Mouse (Mus musculus) thymus, postnatal 14 days (tissue): ENCODE measurements at regions not wholly inside any gene's neighbourhood (a gene's known extent, or its start where the extent isn't known, plus 50 kb on each side); places are given as distances from the start of the nearest gene placed in this dataset.

ENCODE experiments used
- DNase-seq: peaks from one replicate; pipeline ENCODE4 v3.0.0; 2021

- DNase-seq, result no peak
Observed at GRCm38 (mm10) chr14:120102010-120102748, 59.9 kb upstream of the Oxgr1 start.

DNA sequence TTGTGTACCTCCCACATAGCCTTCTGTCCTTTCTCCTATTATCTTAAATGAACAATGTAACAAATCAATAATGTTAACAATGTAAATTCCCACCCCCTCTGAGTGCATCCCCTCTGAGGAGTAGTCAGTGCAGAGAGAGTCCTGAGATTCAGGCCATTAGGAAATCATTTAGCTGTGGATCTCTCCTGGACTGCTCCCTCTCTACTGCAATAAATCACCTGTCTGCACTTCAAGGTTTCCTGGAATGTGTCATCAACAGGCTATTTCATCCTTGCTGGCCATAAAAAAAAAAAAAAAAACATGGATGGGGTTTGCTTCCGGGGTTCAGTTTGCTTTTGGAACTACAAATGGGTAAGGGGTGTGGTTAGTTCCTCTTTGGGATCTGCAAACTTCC, 60.5 kb upstream of the Oxgr1 start:
- no peak for DNase-seq

DNA sequence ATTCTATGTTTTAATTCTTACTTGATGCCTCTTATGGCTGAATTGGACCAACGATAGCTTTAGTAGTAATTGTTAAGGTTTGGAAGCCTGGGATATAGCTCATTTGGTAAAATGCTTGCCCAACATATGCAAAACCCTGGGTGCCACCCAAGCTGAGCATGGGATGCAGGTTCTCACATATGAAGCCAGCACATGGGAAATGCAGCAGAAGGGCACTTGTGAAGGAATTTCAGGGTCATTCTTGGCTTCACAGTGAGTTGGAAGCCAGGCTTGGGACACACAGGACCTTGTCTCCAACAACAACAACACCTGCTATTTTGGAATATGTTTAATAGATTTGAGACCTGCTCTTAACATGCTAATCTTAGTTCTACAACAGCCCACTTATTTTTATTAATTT, 67.6 kb upstream of the Oxgr1 start:
- DNase-seq, result no peak

- DNase-seq, result no peak
Observed at GRCm38 (mm10) chr14:120113316-120113715, 71.1 kb upstream of the Oxgr1 start.

- DNase-seq, result no peak
Observed at GRCm38 (mm10) chr14:120118582-120118981, 76.3 kb upstream of the Oxgr1 start.

GRCm38 (mm10) chr14:120119094-120119501, 76.9 kb upstream of the Oxgr1 start:
- no peak for DNase-seq

DNA sequence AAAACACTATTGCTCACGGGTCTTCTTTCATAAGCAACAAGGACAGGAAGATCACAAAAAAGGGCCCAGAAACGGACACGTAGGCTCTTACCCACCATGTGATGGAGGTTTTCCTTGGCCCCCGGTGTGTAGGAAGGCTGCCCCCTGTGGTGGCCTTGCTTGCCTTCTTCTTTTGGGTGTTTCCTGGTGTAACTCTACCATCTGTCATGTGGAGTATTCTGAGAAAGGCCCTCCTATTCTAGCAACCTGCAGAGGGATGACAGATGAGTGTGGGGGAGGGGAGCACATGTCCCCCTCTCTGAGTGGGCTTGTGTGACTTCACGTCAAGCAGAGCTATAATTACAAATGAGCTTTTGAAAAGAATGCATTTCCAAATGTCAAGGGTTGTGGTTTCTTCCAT, 77.3 kb upstream of the Oxgr1 start:
- no peak for DNase-seq

GRCm38 (mm10) chr14:120120261-120120660, 78.0 kb upstream of the Oxgr1 start:
- no peak for DNase-seq

DNA sequence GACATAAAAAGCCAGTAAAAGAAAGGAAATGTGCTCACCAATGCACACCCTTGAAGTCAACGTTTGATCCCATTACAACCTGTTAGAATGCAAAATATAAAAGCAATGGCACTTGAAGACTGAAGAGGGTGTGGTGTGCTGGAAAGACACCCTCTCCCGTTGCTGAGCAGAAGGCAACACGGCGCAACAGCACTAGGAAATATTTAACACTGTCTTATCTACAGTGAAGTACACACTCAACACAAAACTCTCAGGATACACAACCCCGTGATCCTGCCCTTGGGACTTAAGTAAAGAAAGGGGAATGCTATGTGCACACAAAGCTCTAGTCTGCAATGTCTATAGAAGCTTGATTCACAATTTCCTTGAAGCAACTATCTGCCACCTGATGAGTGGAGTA, 83.1 kb upstream of the Oxgr1 start:
- DNase-seq, result no peak

DNA sequence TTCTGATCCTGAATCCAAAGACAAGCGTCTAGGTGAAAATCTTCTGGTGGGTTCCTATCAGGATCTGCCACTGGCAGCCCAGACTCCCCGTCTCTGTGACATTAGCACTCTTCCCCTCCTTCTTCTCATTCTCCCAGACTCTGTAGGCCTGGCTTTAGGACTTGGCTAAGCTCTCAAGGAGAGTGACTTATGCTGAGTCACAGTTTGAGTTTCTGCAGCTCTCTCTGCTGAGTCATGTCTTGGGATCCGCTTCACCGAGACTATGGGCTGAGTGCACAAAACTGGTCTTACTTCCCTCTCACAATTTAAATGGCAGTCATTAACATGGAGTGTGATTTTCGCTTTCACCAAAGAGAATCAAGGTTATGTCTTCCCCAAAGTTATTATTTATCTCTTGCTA, 85.2 kb upstream of the Oxgr1 start:
- no peak for DNase-seq

- DNase-seq, result no peak
Observed at GRCm38 (mm10) chr14:120134346-120135008, 92.2 kb upstream of the Oxgr1 start.

DNA sequence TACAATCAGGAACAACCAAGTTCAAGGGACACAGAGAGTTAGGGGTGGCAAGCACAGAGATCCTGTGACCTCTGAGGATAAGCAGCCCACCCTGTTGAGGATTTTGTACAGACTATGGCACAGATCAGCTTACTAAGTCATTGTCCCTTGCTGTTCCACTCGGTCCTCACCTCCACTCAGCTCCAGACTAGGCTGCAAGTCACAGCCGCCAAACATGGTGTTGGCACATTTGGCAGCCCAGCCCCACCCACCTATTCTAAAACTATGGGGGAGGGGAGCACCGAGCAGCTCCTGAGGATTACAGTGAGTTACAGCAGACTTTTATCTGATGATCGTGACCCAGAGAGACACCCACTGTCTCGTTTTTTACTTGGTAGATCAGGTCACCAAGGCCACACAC, 93.0 kb upstream of the Oxgr1 start:
- no peak for DNase-seq

DNA sequence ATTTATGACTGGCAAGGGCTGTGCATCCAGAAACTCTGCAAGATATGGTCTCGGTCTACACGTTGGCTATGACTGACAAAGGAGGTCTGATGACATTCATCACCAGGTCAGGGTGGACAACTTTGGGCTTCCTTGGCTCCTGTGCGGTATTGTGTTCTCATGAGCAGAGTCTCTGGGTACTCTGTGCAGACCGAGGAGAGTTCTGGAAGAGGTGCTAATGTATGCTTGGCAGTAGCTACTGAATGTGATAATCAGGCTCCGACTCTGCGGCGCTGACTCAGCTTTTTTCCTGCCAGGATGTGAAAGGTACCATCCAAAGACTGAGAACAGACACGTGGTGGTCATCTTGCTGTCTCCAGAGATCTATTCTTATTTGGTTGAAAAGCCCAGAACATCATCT, 94.5 kb upstream of the Oxgr1 start:
- DNase-seq, result no peak

GRCm38 (mm10) chr14:120137680-120138136, 95.5 kb upstream of the Oxgr1 start:
- DNase-seq, result peak; percentile 88

DNA sequence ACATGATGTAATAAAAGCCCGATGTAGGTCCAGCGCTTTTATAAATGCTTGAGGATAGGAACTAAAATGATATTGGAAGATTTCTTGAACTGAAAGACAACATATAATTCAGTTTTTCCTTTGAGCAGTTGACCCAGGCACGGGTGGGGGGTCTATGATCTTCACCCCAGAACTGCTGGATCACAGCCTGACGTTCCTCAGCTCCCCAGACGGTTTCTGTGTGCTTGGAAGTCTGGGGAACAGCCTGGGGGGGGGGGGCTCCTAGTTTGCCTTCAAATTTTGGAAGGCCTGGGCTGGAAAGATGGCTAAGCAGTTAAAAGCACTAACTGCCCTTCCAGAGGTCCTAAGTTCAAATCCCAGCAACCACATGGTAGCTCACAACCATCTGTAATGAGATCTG, 96.3 kb upstream of the Oxgr1 start:
- no peak for DNase-seq

GRCm38 (mm10) chr14:120139256-120139655, 97.0 kb upstream of the Oxgr1 start:
- no peak for DNase-seq

DNA sequence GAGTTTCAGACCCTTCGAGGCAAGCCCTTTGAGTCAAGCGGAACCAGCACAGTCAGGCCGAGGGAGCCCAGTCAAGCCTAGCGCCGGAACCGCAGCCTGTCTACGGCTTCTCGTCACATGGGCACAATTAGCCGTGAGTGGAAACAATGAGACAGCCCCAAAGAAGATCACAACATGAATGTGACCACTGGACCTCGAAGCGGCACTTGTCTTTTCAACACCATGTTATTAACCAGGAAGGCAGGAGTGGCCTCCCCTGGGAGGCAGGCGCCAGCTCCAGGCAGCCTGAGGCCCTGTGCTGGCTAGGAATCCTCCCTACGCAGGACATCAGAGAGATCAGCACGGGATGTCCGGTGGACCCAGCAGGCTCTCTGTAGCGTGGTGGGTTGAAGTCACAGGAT, 97.4 kb upstream of the Oxgr1 start:
- no peak for DNase-seq

DNA sequence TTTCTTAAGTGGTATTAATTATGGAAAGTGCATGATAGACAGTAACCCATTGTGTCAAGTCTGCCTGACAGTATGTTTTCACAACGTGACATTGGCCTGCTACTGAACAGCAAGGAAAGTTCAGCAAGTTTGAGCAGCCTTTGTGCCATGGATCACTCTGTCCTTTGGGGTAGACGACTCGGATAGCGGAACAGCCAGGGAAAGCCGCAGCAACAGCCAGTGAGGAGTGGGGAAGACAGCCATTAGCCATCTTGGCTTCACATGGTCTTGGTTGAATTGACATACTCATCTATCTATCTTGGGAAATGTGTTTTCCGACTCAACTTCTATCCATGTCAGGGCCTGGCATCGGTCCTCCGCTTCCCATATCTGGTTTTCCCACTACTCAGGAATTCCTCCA, 98.0 kb upstream of the Oxgr1 start:
- no peak for DNase-seq

GRCm38 (mm10) chr14:120140791-120141747, 98.8 kb upstream of the Oxgr1 start:
- DNase-seq, result no peak

- no peak for DNase-seq
Observed at GRCm38 (mm10) chr14:120142281-120142680, 100.0 kb upstream of the Oxgr1 start.

GRCm38 (mm10) chr14:120144451-120144850, 102.2 kb upstream of the Oxgr1 start:
- DNase-seq, result no peak

DNA sequence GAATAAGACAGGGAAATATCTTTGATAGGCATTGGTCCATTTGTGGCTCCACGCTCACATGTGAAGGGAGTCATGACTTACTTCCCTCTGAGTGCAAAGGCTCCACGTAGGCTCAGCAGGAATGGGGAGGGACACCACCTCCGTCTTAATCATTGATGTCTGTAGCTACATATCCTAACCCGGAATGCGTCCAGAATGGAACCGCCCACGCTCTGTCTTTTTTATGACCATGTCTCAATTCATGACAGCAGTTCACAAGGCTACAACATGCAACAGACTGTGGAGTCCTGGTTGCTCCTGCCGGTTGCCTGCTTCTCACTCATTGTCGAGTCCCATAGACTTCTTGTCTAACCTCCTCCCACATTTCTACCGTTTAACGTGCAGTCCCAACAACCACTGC, 104.1 kb upstream of the Oxgr1 start:
- no peak for DNase-seq
